Mouse (Mus musculus) cerebellum, postnatal 14 days (tissue): ENCODE measurements around the gene Cga.

Experiments used
- DNase-seq, 2 experiments: peaks; one replicate each; pipeline ENCODE4 v3.0.0; 2021; ENCODE audit warnings: mixed read lengths in 2 of 2

Cga gene

GRCm38 (mm10) chr4:34893479-34893878, at the start of gene Cga:
TSS of gene Cga (plus strand) at chr4:34893779.
- DNase-seq = no peak

- no peak for DNase-seq
Measured at GRCm38 (mm10) chr4:34843839-34844238, 49.7 kb upstream of the Cga start.

- no peak for DNase-seq
Measured at GRCm38 (mm10) chr4:34847679-34848309, 45.8 kb upstream of the Cga start.

- DNase-seq = no peak
Measured at GRCm38 (mm10) chr4:34850156-34850555, 43.4 kb upstream of the Cga start.

- peak in 1 of 2 experiments; percentile 28 for DNase-seq
Measured at GRCm38 (mm10) chr4:34852051-34852450, 41.5 kb upstream of the Cga start.

- no peak for DNase-seq
Measured at GRCm38 (mm10) chr4:34855966-34856365, 37.6 kb upstream of the Cga start.

- no peak for DNase-seq
Measured at GRCm38 (mm10) chr4:34858903-34859302, 34.7 kb upstream of the Cga start.

GRCm38 (mm10) chr4:34859416-34859815, 34.2 kb upstream of the Cga start:
- no peak for DNase-seq

GRCm38 (mm10) chr4:34861438-34861837, 32.1 kb upstream of the Cga start:
- no peak for DNase-seq

GRCm38 (mm10) chr4:34869813-34870212, 23.8 kb upstream of the Cga start:
- DNase-seq = no peak

GRCm38 (mm10) chr4:34872896-34873495, 20.6 kb upstream of the Cga start:
- DNase-seq = no peak

- DNase-seq = no peak
Measured at GRCm38 (mm10) chr4:34874234-34874633, 19.3 kb upstream of the Cga start.

- no peak for DNase-seq
Measured at GRCm38 (mm10) chr4:34880921-34881650, 12.5 kb upstream of the Cga start.

- no peak for DNase-seq
Measured at GRCm38 (mm10) chr4:34881851-34882250, 11.7 kb upstream of the Cga start.

- peak; percentile 64 to 73 for DNase-seq
Measured at GRCm38 (mm10) chr4:34882291-34882769, 11.2 kb upstream of the Cga start.

- DNase-seq = peak; percentile 96 to 97
Measured at GRCm38 (mm10) chr4:34882818-34883217, 10.8 kb upstream of the Cga start, which contains the start of gene Zfp292. TSS of gene Zfp292 (minus strand) at chr4:34882960.

- no peak for DNase-seq
Measured at GRCm38 (mm10) chr4:34883366-34884029, 10.1 kb upstream of the Cga start.

- no peak for DNase-seq
Measured at GRCm38 (mm10) chr4:34885631-34886351, 7.8 kb upstream of the Cga start.

GRCm38 (mm10) chr4:34886490-34887111, 7.0 kb upstream of the Cga start:
- DNase-seq = peak; percentile 78 to 79

GRCm38 (mm10) chr4:34887295-34887694, 6.3 kb upstream of the Cga start:
- DNase-seq = no peak

- DNase-seq = no peak
Measured at GRCm38 (mm10) chr4:34889101-34889811, 4.3 kb upstream of the Cga start.
